Mouse (Mus musculus) cerebellum, adult 11-12 months (tissue): ENCODE measurements around the gene Gpx3.
"Not testable (repeated sequence)": the region's sequence is repeated elsewhere in the genome, so short reads cannot be mapped to it uniquely, and the experiment has no call there.

Experiments used
- DNase-seq: peaks from one replicate; pipeline ENCODE4 v3.0.0; 2022

Gpx3 gene

DNA sequence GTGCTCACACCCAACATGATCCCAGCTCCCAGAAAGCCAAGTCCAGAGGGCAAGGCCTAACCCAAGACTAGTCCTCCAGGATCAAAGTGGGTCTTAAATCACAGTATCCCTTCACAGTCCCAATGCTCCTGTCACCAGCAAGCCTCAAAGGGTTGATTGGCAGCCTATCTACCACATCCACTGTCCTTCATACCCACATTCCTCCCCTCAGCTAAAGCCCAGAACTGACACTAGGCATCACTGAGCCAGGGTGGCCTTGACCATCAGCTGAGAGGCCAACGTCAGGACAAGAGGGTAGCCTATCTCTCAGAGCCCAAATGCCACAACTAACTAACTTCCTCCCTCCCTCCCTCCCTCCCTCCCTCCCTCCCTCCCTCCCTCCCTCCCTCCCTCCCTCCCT, 47.5 kb downstream of the Gpx3 start:
- no peak for DNase-seq

DNA sequence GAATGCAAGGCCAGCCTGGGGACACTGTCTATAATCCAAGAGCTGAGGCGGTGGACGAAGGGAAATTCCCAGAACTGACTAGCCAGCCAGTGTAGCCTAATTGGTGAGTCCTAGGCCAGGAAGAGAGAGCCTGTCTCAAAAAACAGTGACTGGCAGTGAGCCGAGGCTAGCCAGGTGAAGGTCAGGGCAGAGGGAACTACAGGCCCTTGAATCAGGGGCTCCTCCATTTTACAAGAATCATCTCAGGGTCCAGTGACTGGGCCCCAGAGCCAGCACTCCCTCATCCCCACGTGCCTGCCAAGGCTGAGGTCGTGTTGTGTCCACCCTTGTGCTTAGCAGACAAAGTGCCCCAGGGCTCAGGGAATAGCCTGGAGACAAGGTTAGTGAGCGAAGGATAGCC, 48.4 kb downstream of the Gpx3 start:
- DNase-seq, result no peak

DNA sequence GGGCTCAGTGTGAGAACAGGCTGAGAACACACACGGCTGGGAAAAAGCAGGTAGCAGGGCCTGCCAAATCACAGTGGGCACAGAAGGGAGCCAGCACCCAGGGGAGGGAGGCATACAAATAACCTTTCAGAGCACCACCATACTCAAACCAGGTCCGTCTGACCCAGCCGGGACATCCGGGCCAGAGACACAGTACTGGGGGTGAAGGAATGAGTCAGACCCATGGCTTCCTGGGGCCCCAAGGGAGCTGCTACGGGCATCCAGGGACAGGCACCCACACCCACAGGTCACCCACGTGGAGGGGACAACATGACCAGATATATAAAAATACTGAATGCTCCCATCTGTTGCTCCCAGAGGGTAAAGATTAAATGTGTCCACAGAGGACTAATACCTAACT, 50.4 kb downstream of the Gpx3 start:
- peak; percentile 58 for DNase-seq

DNA sequence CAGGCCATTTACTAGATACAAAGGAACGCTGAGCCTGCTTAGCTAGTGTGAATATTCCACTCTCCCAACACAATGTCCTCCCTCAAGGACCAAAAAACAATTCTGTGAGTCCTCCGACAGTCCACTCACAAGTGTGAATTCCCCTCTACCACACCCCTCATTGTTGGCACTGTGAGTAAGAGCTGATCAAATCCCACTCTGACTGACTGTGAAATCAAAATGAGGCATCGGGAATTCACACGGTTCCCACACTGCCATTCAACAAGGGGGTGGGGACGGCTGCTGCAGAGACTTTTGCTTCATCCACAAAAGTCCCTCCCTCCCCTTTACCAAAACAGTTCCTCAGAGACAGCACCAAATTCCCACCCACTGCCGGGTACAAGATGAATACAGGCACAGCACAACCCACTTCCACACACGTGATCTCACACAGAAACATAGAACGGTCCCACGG, 51.8 kb downstream of the Gpx3 start:
- DNase-seq, result no peak

DNA sequence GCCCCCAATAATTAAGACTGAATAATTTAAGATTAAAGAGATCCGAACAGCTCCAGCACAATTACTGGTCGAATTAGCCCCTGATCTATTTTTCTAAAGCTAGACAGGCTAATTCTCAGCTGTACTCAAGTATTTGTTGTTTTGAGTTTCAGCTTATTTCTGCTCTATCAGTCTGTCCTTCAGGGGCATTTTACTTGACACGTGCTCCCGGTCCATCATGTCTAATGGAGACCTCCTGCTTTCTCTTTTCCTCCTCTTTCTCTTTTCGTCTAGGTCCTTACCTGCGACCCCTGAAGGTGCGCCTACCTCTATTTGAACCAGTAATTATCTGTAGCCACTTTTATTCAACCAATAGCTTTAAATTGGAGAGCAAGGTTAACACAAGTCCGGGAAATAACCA, 52.5 kb downstream of the Gpx3 start:
- DNase-seq, result no peak

DNA sequence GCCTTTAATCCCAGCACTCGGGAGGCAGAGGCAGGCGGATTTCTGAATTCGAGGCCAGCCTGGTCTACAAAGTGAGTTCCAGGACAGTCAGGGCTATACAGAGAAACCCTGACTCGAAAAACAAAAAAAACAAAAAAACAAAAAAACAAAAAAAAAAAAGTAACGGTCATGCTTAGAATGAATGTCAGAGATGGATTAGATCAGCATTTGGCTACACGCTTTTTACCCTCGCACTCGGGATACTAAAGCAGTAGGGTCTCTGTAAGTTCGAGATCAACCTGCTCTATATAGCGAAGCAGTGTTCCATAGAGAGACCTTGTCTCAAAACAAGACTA, 53.1 kb downstream of the Gpx3 start:
- DNase-seq, result not testable (repeated sequence)

DNA sequence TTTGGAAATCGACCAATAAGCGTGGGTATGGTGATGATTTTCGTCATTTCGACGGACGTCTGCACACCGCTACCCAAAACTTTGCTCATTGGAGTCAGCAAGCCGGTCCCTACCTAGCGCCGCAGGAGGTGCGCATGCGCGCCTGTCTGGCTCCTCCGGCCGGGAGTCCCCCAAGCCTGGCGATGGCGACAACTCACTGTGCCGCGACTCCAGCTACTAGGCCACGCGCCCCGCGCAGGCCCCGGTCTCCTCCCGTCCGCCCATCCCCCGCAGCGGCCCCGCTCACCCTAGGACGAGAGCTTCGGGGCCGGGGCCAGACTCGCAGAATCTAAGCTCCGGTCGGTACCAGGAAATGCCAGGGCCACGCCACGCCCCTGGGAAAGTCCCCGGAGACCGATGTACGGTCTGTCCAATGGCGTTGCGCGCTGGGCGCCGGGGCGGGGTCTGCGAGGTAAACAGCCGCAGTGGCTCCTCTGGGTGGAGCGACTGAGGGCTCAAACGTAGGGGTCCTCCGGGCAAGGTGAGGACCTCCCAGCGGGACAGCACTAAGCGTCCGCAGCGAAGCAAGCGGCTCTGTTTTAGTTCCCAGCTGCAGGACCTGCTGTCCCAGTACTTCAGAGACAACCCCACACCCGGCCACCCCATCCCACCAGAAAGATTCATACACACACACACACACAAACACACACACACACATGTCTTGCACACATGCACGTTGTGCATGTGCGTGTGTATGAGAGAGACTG, 53.7 kb downstream of the Gpx3 start:
- DNase-seq, result peak; percentile 98

DNA sequence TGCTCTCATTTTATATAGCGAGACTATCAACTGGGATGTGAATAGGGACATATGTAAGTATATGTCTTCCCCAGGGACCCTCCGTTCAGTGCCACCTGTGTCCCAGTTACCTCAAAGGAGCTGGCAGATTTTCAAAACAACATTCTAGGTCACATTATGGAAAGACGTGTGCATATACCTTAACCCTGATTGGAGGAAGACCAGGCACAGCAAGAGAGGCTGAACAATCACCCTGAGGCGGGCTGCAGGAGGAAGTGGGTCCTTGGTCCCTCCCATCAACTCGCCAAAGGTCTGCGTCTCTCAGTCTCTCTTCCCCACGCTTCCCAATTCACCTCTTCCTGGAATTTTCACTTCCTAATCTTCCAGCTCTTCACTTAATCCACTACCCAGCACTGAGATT, 54.7 kb downstream of the Gpx3 start:
- DNase-seq, result no peak

DNA sequence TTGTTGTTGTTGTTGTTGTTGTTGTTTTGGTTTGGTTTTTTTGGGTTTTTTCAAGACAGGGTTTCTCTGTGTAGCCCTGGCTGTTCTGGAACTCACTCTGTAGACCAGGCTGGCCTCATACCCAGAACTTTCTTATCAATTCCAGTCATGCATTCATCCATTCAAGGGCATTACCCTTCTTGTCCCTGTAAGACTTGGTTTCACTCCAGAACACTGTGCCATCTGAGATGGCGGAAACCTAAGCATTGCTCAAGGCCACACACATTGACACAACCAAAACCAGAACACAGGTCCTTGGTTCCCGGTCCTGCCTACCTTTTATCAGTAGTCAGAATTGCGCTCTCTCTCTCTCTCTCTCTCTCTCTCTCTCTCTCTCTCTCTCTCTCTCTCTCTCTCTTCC, 55.5 kb downstream of the Gpx3 start:
- not testable (repeated sequence) for DNase-seq

DNA sequence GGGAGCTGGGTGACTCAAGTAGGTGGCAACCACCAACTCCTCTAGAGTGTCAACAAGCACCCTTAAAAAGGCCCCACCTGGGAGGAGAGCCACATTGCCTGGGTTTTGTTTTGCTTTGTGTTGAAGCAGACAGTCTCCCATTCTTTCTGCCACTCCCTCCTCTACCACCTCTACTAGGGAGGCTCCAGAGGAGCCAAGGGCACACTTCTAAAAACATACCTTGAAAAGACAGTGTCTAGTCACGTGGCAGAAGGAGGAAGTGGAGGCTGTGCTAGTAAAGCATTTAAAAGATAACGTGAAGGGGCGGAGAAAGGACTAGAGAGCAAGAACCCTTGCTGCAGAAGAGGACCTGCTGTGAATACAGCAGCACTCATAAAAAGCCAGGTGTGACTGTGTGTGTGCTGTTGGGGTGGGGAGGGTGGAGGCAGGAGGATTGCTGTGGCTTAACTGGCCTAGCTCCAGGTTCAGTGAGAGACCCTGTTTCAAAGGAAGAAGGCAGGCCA, 56.4 kb downstream of the Gpx3 start:
- DNase-seq, result no peak
